Mouse (Mus musculus): ENCODE measurements around the gene Lmx1b.

GRCm38 (mm10) chr2:33630081-33631021, 10.0 kb downstream of the Lmx1b start:
- no peak for TF ChIP-seq CTCF (IDR thresholded peaks at IDR 0.05; ENCODE audit: low read depth)
- no peak for TF ChIP-seq EP300 (optimal IDR thresholded peaks at IDR 0.05)

Measured in stomach, postnatal 0 days (tissue).